Mouse (Mus musculus) liver, embryonic 14.5 days (tissue): ENCODE results near the gene Erbb2.

Experiments used
- CTCF ChIP-seq: IDR thresholded peaks from 2 replicates; pipeline ENCODE4 v1.5.1; 2016; ENCODE audit warnings: antibody characterized with exemption, low read depth, control low read depth
- EP300 ChIP-seq: IDR thresholded peaks from 2 replicates; pipeline ENCODE4 v1.6.1; 2016; ENCODE audit warnings: antibody characterized with exemption, low read depth

DNA sequence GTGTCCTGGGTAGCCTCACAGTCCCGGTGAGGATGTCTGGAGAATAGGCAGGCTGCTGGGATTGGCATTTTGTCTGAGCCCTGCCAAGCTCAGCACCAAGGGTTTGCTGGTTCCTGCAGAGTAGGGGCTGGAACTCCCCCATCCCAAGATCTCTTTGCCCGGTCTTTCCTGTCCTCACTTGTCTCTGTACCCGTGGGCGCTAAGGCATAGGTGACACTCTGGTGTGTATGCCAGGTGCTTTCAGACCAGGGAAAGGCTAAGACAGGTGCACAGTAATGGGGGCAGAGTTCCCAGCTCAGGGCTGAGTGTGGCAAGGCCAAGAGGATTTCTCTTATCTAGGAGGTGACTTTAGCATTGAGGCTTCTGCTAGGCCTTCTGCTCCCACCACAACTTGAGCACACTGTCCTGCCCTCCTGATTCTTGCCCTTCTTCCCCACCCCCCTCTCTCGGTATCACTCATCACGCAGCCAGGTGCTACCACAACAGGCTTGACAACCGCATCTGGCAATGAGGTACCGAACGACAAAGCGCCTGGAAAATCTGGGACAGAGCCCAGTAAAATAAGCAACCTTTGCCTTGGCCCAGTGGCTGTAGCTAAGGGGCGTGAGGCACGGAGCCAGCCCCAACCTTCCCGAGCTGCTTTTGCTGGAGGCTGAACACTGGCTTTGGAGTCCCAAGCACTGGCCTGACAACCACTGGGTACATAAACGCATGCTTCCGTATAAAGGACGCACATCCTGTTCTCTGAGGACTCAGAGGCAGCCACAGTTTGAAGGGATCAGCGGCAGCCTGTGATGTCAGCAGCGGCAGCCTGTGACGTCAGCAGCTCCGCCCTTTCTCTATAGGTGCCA lies 37.9 kb downstream of the Erbb2 start:
- TF ChIP-seq CTCF (no peak), EP300 (no peak)
